Mouse (Mus musculus): Measurements from ENCODE around the gene Trabd.

DNA sequence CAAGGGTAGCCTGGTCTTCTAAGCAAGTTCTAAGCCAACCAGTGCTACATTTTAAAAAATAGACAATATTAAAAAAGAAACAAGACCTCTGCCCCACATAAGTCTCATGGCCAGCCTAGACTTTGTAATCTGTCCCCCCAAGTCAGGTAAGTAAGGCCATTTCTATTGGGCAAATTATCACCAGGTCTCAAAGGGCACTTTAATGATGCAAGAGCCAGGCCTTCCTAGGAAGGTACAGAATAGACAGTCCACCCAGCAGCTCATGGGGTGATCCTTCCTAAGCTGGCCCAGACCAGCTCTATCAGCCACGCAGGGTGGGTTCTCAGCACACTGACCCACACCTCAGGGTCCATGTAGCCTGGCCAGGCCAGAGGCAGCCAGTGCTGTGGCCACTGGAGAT, 9.0 kb downstream of the Trabd start:
- TF ChIP-seq CTCF (IDR thresholded peaks at IDR 0.05; ENCODE audit: low read depth) (no peak), EP300 (optimal IDR thresholded peaks at IDR 0.05) (no peak)
